Mouse (Mus musculus) E14TG2a.4 (cell line): ENCODE measurements at regions not wholly inside any gene's neighbourhood (a gene's known extent, or its start where the extent isn't known, plus 50 kb on each side); places are given as distances from the start of the nearest gene placed in this dataset.

ENCODE experiments used
- CTCF ChIP-seq: conservative IDR thresholded peaks from 2 replicates; pipeline ENCODE4 v1.5.1; 2014; ENCODE audit warnings: low read length
- NANOG ChIP-seq: IDR thresholded peaks from 2 replicates; pipeline ENCODE4 v1.6.1; 2014; ENCODE audit warnings: borderline replicate concordance, low read length, mixed read lengths

- TF ChIP-seq CTCF (no peak), NANOG (no peak)
These were observed 114.4 kb upstream of the Hdac4 start for GRCm38 (mm10) chr1:92309883-92310282.
